Mouse (Mus musculus): ENCODE data around the gene Itfg2. TPM values are rescaled to one million over a fixed set of nuclear protein-coding genes. Genes with fewer than 3 reads are reported as not detected.
"Not testable (repeated sequence)": the region's sequence is repeated elsewhere in the genome, so short reads cannot be mapped to it uniquely, and the experiment has no call there.

Gene Itfg2
- total RNA-seq, 2 experiments from 2014 or later, result 19.5 to 37.3 TPM

DNA sequence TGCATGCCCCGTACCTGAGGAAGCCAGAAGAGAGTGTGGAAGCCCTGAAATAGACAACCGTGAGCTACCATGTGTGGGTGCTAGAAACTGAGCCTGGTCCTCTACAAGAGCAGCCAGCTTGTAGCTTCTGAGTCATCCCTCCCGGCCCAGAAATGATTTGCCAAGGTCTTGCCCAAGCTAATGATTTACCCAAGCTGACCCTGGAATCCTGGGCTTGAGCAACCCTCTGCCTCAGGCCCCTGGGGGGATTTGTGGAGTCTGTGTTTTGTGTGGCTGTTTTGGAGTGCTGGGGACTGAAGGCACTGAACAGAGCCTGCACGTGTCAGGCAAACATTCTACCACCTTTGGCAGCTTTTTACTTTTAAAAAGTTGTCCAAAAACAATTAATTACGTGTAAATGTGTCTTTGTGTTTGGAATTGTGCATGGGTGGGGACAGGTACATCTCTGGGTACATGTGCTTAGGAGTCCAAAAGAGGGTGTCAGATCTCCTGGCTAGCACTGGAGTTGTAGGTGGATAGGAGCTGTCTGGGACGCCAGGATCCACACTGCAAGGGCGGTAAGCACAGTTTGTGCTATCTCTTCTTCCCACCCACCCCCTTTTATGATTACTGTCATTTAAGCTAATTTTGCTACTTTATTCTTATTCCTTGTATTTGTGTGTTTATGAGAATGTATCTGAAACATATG, 27.0 kb downstream of the Itfg2 start:
- no peak for ATAC-seq (replicated peaks; ENCODE audit: low FRiP score, poor library complexity, severe bottlenecking)

- no peak for ATAC-seq (replicated peaks; ENCODE audit: low FRiP score, poor library complexity, severe bottlenecking)
These were observed 34.0 kb downstream of the Itfg2 start for GRCm38 (mm10) chr6:128390683-128391082.

DNA sequence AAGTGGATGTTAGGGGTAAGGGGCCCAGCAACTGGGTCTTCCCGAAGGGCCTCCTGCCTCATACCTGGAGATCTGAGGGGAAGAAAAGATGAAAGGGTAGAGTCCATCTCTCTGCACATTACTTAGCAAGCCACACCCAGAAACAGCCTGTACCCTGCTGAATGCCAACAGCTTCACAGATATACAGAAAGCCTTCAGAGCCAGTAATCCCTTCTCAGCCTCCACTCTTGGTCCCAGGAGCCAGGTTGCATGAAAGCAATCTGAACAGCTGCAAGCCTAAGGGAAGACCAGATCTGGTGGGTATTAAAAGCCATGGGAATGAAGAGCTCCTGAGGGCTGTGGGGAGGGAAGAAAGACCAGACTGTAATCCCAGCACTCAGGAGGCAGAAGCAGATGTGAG, 35.5 kb downstream of the Itfg2 start:
- ATAC-seq (replicated peaks; ENCODE audit: low FRiP score, poor library complexity, severe bottlenecking), result no peak

GRCm38 (mm10) chr6:128385026-128385425, 39.7 kb downstream of the Itfg2 start:
- ATAC-seq (replicated peaks; ENCODE audit: low FRiP score, poor library complexity, severe bottlenecking), result no peak

DNA sequence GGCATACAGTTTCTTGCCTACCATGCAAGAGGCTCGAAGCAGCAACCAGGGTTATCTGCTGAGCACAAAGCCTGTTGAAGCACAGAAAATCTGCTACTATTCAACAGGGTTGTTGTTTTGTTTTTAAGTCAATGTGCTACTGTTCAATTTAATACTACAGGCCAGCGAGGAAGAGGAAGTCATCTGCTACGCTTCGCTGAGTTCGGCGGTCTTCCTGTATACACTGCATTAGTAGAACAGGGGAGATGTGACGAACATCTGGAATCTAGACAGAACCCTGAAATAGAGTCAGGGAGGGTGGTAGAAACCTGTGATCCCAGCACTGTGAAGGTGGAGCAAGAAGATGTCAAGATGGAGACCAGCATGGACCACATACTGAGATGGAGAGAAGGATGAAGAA, 41.0 kb downstream of the Itfg2 start:
- ATAC-seq (replicated peaks; ENCODE audit: low FRiP score, poor library complexity, severe bottlenecking), result no peak

- no peak for ATAC-seq (replicated peaks; ENCODE audit: low FRiP score, poor library complexity, severe bottlenecking)
These were observed 43.5 kb downstream of the Itfg2 start for GRCm38 (mm10) chr6:128381254-128381653.

DNA sequence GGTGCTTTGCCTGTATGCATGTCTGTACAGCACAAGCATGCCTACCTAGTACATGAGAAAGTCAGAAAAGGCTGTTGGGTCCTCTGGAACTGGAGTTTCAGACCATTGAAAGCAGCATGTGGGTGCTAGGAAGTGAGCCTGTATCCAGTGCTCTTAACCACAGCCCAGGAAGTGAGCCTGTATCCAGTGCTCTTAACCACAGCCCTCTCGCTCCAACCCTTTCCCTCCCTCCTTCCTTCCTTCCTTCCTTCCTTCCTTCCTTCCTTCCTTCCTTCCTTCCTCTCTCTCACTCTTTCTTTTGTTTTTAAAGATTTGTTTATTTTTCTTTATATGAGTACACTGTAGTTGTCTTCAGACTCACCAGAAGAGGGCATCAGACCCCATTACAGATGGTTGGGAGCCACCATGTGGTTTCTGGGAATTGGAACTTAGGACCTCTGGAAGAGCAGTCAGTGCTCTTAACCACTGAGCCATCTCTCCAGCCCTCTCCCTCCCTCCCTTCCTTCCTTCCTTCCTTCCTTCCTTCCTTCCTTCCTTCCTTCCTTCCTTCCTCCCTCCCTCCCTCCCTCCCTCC, 44.0 kb downstream of the Itfg2 start:
- not testable (repeated sequence) for ATAC-seq (replicated peaks; ENCODE audit: low FRiP score, poor library complexity, severe bottlenecking)

GRCm38 (mm10) chr6:128379636-128380035, 45.1 kb downstream of the Itfg2 start:
- no peak for ATAC-seq (replicated peaks; ENCODE audit: low FRiP score, poor library complexity, severe bottlenecking)

DNA sequence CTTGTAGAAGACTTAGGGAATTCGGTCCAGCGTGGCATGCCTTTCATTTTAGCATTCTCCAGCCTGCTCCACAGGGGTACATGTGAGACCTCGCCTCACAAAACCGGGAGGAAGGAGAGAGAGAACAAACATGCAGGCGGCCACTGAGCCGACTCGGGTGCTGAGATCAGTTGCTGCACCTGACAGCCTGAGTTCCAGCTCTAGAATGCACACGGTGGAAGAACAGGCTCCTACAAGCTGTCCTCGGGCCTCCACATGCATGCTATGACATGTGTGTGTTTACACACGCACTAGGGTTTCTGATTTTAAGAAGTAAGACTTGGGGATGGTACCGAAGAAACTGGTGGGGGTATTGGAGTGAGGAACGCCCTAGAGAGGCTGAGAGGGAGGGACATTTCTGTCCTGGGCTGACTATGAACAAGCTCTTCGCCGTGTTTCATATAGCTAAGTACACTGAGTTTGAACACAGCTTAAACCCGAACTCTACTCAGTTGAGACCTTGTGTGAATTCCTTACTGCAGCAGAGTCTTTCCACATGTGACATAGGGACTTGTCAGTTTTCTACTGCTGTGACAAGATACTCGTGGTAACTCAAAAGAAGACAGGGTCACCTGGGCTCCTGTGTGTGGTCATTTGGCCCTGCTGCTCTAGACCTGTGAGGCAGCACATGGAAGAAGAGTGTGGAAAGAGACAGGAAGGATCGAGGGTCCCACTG, 48.2 kb downstream of the Itfg2 start:
- no peak for ATAC-seq (replicated peaks; ENCODE audit: low FRiP score, poor library complexity, severe bottlenecking)

DNA sequence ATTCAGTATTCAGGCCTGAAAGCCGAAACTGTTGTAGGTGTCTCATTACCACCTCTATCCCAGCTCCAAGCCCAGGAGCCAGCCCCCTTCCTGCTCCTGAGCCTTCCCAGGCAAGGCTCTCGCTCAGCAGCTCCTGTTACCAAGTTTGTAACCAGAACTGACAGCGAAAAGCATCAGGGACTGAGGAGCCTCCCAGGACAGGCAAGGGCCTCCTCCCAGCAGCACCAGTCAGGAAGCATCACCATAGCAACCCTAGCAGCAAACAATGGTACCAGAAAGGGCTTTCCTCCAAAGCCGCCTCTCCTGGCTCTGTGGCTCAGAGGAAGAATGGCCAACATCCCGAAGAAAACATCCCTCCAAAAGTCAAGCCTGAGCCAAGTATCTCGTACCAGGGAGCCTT, 49.5 kb downstream of the Itfg2 start, which contains the start of the genes Tex52 and Gm44596:
Gene Tex52 (plus strand): TSS at position 265 of the 400 bp plus-strand sequence.
Gene Gm44596 (plus strand): TSS at position 312 of the 400 bp plus-strand sequence.
- ATAC-seq (replicated peaks; ENCODE audit: low FRiP score, poor library complexity, severe bottlenecking), result no peak

DNA sequence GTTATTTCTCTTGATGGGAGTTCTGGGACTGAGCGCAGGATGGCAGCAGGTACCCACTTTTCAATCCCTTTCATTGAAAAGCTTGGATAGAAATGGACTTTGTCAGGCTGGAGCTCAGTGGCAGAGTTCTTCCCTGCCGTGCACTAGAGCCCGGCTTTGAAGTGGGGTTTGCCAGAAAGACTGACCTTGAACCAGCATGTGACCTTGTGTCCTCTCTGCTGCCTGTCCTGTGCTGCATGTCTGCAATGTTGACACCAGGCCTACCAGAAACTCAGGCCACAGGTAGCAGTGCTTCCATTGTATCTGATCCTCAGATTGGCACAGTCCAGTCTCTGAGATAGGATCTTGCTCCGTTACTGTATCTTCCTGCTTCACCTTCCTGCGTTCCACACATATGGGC, 54.7 kb downstream of the Itfg2 start:
- ATAC-seq (replicated peaks; ENCODE audit: low FRiP score, poor library complexity, severe bottlenecking), result no peak

DNA sequence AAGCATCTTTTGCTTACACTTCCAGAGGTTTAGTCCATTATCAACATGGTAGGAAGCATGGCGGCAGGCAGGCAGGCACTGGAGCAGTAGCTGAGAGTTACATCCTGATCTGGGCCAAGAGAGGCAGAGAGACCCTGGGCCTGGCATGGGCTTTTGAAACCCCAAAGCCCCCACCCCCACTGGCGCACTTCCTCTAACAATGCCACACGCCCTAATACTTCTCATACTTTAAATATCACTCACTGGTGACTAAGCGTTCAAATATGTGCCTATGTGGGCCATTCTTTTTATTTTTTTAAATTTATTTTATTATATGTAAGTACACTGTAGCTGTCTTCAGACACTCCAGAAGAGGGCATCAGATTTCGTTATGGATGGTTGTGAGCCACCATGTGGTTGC, 58.3 kb downstream of the Itfg2 start:
- no peak for ATAC-seq (replicated peaks; ENCODE audit: low FRiP score, poor library complexity, severe bottlenecking)

- ATAC-seq (replicated peaks; ENCODE audit: low FRiP score, poor library complexity, severe bottlenecking), result no peak
These were observed 60.0 kb downstream of the Itfg2 start for GRCm38 (mm10) chr6:128364721-128365120.

GRCm38 (mm10) chr6:128363007-128363825, 61.5 kb downstream of the Itfg2 start:
- peak; percentile 43 for ATAC-seq (replicated peaks; ENCODE audit: low FRiP score, poor library complexity, severe bottlenecking)

DNA sequence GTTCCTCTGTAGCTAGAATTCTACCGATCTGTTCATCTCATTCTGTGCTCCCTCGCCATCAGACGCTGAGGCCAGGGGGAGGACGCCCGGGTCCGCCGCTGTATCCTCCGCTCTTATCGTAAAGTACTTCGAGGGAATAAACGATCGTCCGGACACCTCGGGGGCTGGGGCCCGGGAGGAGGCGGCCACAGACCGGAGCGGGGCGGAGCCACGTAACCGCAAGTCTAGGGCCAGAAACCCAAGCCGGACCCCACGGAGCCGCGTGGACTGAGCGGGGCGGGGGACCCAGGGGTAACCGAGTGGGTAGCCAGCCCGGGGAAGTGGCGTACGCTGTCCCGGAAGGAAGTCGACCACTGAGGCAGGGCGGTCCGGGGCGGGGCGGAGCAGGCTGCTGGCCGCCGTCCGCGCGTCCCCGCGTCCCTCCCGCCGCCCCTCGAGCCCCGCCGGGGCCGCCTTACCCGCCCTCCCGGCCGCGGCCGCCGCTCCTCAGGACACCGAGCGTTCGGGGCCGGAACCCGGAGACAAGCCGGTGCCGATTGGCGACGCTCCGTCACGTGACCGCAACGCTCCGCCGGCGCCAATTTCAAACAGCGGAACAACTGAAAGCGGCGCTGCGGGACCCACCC, 62.2 kb downstream of the Itfg2 start, which contains the start of the genes Rhno1 and Foxm1:
Gene Rhno1 (minus strand): TSS at position 531 of the 626 bp plus-strand sequence.
Gene Foxm1 (plus strand): TSS at position 587 of the 626 bp plus-strand sequence.
- peak; percentile 83 for ATAC-seq (replicated peaks; ENCODE audit: low FRiP score, poor library complexity, severe bottlenecking)

DNA sequence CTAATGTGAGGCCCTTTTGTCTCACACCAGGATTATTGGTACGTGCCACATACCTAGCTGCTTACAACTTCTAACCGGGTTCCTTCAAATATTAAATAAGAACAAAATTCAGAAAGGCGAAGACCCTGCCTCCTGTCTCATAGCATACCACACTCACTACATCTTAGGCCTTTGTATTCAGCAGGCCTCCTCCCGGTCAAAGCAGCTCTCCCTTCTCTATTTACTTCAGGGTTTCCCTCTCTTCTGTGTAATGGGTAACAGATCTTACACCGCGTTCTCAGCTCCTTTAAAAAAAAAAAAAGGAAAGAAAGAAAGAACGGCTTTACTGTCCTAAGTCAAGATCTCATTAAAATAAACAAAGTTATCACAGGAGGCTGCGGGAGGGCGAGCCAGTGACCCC, 62.8 kb downstream of the Itfg2 start:
- ATAC-seq (replicated peaks; ENCODE audit: low FRiP score, poor library complexity, severe bottlenecking), result peak; percentile 28; the same call in 1 of the 2 replicates

All from erythroid progenitor cell, adult 5-6 weeks (primary cell).